Mouse (Mus musculus): ENCODE results near the gene Psmd7. TPM values are rescaled to one million over a fixed set of nuclear protein-coding genes. Genes with fewer than 3 reads are reported as not detected.
A peak's percentile ranks its signal among the peaks of the same experiment; 100 is the strongest.

Gene Psmd7
- polyA plus RNA-seq, 1 experiment from 2014 or later, result 395 TPM

DNA sequence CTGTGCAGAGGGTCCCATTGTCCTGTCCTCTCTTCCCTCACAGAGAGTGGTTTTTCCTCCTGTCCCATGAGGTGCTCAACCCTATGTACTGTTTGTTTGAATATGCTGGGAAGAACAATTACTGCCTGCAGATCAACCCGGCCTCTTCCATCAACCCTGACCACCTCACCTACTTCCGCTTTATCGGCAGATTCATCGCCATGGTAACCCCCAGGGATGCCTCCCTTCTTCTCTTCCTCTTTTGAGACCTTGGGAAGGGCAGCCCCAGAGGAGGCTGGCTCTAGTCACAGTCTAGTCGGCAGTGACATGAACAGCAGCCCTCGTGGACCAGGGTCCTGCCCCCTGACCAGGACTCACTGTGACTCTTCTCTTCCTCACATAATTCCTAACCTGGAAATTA lies 36.0 kb downstream of the Psmd7 start:
- Histone ChIP-seq H3K27me3 (no peaks in the 10 kb centered on the region), H3K36me3 (peaks cover 96% of the 10 kb centered on the region), H3K9ac (replicated peaks) (peak overlapping the region; percentile 80), H3K9me3 (no peaks in the 10 kb centered on the region), H3K4me1 (replicated peaks) (peaks cover 11% of the 10 kb centered on the region), H3K27ac (peak overlapping the region; percentile 98), H3K4me2 (peak overlapping the region; percentile 55), H3K4me3 (replicated peaks) (peak overlapping the region; percentile 49)
- no peak for ATAC-seq (ENCODE audit: insufficient number of reproducible peaks, insufficient read depth, low FRiP score, low TSS enrichment, low read depth)
- 87% methylated on average over 6 of the region's 6 CpGs for WGBS

DNA sequence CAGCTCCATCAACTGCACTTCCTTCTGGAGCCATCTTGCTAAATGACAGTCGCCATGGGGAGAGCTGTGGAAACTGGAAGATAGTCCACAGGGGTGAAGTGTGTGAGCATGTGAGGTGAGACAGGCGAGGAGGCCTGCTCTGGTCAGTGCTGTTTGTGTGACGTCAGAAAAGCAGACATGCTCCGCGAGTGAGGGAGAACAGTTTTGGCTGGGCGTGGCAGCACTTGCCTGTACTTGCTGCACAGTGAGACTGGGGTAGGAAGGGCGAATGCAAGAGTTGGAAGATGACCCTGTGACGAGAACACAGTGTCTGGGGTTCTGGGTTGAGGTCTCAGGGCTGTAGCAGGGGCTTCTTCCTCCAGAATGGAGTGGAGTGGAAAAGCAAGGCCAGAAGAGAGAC lies 41.4 kb downstream of the Psmd7 start:
- WGBS, result 73% methylated on average over 8 of the region's 8 CpGs
- Histone ChIP-seq H3K9ac (replicated peaks) (peak overlapping the region; percentile 80), H3K27me3 (no peaks in the 10 kb centered on the region), H3K4me3 (replicated peaks) (peak overlapping the region; percentile 49), H3K9me3 (no peaks in the 10 kb centered on the region), H3K27ac (peak overlapping the region; percentile 98), H3K36me3 (peaks cover 62% of the 10 kb centered on the region), H3K4me2 (peak overlapping the region; percentile 55), H3K4me1 (replicated peaks) (peaks cover 32% of the 10 kb centered on the region)
- no peak for ATAC-seq (ENCODE audit: insufficient number of reproducible peaks, insufficient read depth, low FRiP score, low TSS enrichment, low read depth)

DNA sequence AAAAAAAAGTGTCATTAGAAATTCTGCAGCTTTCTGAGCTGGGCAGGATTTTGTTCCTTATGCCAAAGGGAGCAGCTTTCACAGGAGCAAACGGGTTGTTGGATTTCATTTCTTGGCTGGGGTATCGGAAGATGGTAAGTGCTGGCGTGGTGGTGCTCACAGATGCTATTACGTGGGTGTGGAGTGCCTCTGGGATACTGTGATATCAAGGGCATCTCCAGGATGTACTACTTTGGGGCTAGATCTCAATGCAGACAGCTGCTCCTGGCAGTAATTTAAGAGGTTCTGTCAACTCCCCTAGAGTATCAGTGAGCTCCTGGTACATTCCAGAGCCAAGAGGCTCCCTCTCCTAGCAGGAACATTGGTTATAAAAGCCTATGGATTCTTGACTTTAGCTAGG lies 42.1 kb downstream of the Psmd7 start:
- no peak for ATAC-seq (ENCODE audit: insufficient number of reproducible peaks, insufficient read depth, low FRiP score, low TSS enrichment, low read depth)
- Histone ChIP-seq H3K9ac (replicated peaks) (peak overlapping the region; percentile 80), H3K27ac (peak overlapping the region; percentile 98), H3K27me3 (no peaks in the 10 kb centered on the region), H3K9me3 (no peaks in the 10 kb centered on the region), H3K4me2 (peak overlapping the region; percentile 55), H3K36me3 (peaks cover 61% of the 10 kb centered on the region), H3K4me3 (replicated peaks) (peak overlapping the region; percentile 49), H3K4me1 (replicated peaks) (peaks cover 32% of the 10 kb centered on the region)
- 92% methylated on average over 4 of the region's 4 CpGs for WGBS

DNA sequence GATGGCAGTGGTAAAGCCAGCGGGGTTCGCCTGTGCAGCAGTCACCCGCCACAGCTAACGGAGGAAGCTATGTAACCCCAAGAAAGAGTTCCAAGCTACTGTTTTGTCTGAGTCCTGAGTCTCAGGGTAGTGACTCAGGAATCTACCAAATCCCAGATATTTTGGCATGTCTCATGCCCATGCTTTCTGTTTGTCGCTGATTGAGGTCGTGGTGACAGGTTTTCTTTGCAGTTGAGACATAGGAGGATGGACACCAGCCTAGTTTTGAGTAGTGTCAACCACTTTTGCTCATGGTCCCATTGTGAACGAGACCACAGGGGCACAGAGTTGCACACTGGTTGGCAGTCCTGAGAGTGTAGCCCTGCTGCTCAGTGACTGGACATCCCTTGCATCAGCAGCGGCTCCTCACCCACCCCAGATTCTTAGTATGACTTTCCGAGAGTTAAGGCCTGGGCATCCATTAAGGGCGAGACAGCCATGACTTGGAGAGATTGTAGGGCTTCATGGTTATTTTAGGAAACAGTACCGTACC lies 42.6 kb downstream of the Psmd7 start:
- Histone ChIP-seq H3K4me1 (replicated peaks) (peaks cover 36% of the 10 kb centered on the region), H3K27me3 (no peaks in the 10 kb centered on the region), H3K27ac (peak overlapping the region; percentile 98), H3K4me2 (peak overlapping the region; percentile 55), H3K36me3 (peaks cover 61% of the 10 kb centered on the region), H3K9me3 (no peaks in the 10 kb centered on the region), H3K9ac (replicated peaks) (peak overlapping the region; percentile 80), H3K4me3 (replicated peaks) (peak overlapping the region; percentile 49)
- ATAC-seq (ENCODE audit: insufficient number of reproducible peaks, insufficient read depth, low FRiP score, low TSS enrichment, low read depth), result no peak
- 90% methylated on average over 11 of the region's 11 CpGs for WGBS

DNA sequence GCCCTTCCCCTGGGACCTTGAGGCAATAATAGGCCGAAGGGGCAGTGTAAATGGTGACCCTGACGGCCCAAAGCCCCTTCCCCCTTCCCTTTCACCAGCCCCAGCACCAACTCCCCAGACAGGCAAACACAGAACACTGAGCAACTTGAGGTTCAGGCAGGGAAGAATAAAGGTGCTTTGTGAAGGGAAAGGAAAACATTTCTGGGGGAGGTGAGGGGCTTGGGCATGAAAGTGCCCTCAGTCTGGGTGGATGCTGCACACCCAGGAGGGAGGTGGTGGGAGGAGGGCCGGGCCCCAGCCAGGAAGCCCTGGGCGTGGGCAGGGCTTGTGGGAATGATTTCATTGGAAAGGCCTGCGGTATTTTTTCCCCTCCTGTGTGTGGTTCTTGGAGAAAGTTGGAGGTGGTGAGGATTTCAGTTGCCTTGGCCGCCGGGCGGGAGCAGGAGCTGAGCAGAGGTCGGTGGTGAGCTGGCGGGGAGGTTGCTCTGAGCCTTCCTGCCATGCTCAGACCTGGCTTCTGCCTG lies 43.6 kb downstream of the Psmd7 start:
- no peaks in the 10 kb centered on the region for H3K27me3 ChIP-seq
- peak overlapping the region; percentile 49 for H3K4me3 ChIP-seq (replicated peaks)
- peak overlapping the region; percentile 80 for H3K9ac ChIP-seq (replicated peaks)
- peak overlapping the region; percentile 98 for H3K27ac ChIP-seq
- peaks cover 55% of the 10 kb centered on the region for H3K36me3 ChIP-seq
- peak; percentile 91 for ATAC-seq (ENCODE audit: insufficient number of reproducible peaks, insufficient read depth, low FRiP score, low TSS enrichment, low read depth)
- peaks cover 38% of the 10 kb centered on the region for H3K4me1 ChIP-seq (replicated peaks)
- WGBS, result 42% methylated on average over 10 of the region's 10 CpGs
- no peaks in the 10 kb centered on the region for H3K9me3 ChIP-seq
- H3K4me2 ChIP-seq, result peak overlapping the region; percentile 55

DNA sequence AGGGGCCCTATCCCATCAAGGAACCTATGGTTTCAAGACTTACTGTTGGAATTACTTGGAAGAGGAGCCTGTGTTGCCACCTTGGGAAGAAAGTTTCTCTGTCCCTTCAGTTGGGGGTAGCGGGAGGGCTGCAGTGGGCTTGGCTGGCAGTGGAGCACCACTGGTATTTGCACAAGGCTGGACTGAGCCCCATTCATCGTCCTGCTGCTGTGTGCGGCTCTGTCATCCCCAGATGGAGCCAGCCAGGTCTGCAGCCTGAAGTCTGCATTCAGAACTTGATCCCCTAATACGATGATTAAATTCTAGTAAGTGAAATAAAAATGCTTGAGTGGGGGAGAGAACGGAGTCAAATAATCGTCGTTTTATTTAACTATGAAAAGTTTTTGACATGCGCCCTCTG lies 44.1 kb downstream of the Psmd7 start:
- Histone ChIP-seq H3K4me2 (peak overlapping the region; percentile 29), H3K27ac (peak overlapping the region; percentile 98), H3K9me3 (no peaks in the 10 kb centered on the region), H3K36me3 (peaks cover 50% of the 10 kb centered on the region), H3K27me3 (no peaks in the 10 kb centered on the region), H3K4me3 (replicated peaks) (no peak overlapping the region), H3K4me1 (replicated peaks) (peaks cover 38% of the 10 kb centered on the region), H3K9ac (replicated peaks) (no peak overlapping the region)
- ATAC-seq (ENCODE audit: insufficient number of reproducible peaks, insufficient read depth, low FRiP score, low TSS enrichment, low read depth), result peak; percentile 77
- WGBS, result 67% methylated on average over 8 of the region's 8 CpGs

DNA sequence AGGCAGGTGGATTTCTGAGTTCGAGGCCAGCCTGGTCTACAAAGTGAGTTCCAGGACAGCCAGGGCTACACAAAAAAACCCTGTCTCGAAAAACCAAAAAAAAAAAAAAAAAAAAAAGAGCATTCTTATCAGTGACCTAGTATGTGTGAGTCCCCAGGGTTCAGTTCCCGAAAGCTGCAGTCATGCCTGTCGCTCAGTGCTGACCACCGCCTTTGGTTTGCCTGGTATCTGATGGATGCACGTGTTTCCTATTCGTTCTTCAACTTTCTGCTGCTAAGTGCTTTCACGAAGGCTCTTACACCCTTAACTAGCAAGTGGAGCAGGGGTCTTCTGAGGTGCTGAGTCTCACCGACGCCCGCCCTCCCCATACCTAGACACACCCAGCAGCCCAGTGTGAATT lies 44.5 kb downstream of the Psmd7 start:
- Histone ChIP-seq H3K4me2 (peak overlapping the region; percentile 29), H3K4me1 (replicated peaks) (peaks cover 38% of the 10 kb centered on the region), H3K27ac (peak overlapping the region; percentile 98), H3K36me3 (peaks cover 49% of the 10 kb centered on the region), H3K4me3 (replicated peaks) (no peak overlapping the region), H3K9ac (replicated peaks) (no peak overlapping the region), H3K27me3 (no peaks in the 10 kb centered on the region), H3K9me3 (no peaks in the 10 kb centered on the region)
- ATAC-seq (ENCODE audit: insufficient number of reproducible peaks, insufficient read depth, low FRiP score, low TSS enrichment, low read depth), result no peak
- WGBS, result 87% methylated on average over 10 of the region's 11 CpGs

DNA sequence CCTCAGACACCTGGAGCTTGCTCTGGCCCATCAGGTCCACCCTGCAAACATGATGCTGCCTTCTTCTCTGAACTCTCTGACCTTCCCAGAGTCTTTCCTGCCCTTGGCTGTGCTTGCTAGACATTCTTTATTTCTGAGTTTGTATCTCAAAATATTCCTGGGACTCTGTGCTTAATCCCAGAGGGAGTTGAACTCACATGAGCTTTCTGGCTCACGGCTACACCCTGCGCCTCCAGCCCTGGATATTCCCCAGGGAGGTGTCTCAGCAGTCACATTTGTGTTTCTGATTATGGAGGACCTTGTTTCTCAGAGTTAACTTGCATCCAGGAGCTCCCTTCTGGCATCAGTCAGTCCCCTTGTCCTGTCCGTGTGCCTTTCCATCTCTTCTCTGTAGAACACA lies 46.1 kb downstream of the Psmd7 start:
- ATAC-seq (ENCODE audit: insufficient number of reproducible peaks, insufficient read depth, low FRiP score, low TSS enrichment, low read depth), result no peak
- 95% methylated on average over 3 of the region's 3 CpGs for WGBS
- Histone ChIP-seq H3K4me3 (replicated peaks) (no peak overlapping the region), H3K27me3 (no peaks in the 10 kb centered on the region), H3K4me1 (replicated peaks) (peaks cover 32% of the 10 kb centered on the region), H3K4me2 (no peak overlapping the region), H3K36me3 (peaks cover 38% of the 10 kb centered on the region), H3K9me3 (no peaks in the 10 kb centered on the region), H3K9ac (replicated peaks) (no peak overlapping the region), H3K27ac (0 out of 2 replicates have a peak overlapping the region, but pooled peaks have one; percentile 98)

DNA sequence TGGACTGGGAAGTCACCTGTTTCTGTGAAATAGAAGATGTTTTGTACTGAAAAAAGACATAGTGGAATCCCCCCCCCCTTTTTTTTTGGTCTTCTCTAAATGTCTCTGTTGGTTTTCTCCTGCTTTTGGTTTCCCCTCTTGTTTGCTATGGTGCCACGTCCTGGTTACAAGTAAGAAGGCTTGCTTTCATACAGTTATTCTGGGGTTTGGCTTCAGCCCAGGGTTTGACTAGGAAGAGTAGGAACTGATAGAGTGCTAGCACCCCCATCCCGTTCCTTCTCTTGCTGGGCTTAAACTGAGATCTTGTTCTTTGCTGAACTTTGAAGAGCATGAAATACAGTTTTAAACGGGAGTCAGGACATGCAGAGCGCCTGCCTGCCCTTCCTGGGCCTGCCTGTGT lies 46.9 kb downstream of the Psmd7 start:
- Histone ChIP-seq H3K36me3 (peaks cover 30% of the 10 kb centered on the region), H3K9me3 (no peaks in the 10 kb centered on the region), H3K4me1 (replicated peaks) (peaks cover 25% of the 10 kb centered on the region), H3K27me3 (no peaks in the 10 kb centered on the region), H3K27ac (no peak overlapping the region), H3K9ac (replicated peaks) (no peak overlapping the region), H3K4me3 (replicated peaks) (no peak overlapping the region), H3K4me2 (no peak overlapping the region)
- no peak for ATAC-seq (ENCODE audit: insufficient number of reproducible peaks, insufficient read depth, low FRiP score, low TSS enrichment, low read depth)
- 84% methylated on average over 4 of the region's 4 CpGs for WGBS

DNA sequence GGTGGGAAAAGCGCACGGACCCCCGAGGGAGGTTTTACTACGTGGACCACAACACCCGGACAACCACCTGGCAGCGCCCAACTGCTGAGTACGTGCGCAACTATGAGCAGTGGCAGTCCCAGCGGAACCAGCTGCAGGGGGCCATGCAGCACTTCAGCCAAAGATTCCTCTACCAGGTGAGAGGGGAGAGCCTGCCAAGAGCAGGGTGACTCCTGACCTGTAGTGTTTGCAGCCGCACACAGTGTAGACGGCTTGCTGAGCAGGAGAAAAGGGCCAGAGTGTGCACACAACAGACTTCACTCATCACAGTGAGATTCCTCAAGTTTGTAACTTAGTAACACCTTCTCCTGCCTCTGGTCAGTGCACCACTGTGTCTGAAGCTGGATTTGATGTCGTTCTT lies 47.6 kb downstream of the Psmd7 start:
- WGBS, result 92% methylated on average over 12 of the region's 12 CpGs

DNA sequence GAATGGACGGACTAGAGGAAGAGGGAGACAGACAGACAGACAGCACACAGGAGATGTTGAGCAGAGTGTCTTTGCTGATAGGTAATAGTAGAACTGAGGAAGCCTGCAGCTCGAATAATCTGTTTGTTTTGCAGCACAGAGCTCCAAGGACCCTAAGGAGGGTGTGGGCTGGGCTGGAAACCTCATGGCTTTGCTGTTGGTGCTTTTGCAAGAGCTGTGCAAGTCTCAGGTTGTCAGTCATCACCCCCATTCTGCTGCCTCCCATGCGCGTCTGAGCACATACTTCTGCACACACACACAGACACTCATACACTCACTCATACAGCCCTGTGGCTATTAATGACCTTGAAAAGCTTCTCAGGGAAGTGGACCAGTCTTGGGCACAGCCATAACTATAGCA lies 50.8 kb downstream of the Psmd7 start:
- H3K27me3 ChIP-seq, result no peaks in the 10 kb centered on the region
- ATAC-seq (ENCODE audit: insufficient number of reproducible peaks, insufficient read depth, low FRiP score, low TSS enrichment, low read depth), result no peak
- no peak overlapping the region for H3K9ac ChIP-seq (replicated peaks)
- WGBS, result 91% methylated on average over 4 of the region's 4 CpGs
- H3K36me3 ChIP-seq, result peaks cover 46% of the 10 kb centered on the region
- no peak overlapping the region for H3K4me3 ChIP-seq (replicated peaks)
- peak overlapping the region; percentile 41; the same call in 1 of the 2 replicates for H3K27ac ChIP-seq
- peaks cover 12% of the 10 kb centered on the region; the same call in 1 of the 2 replicates for H3K4me1 ChIP-seq (replicated peaks)
- no peak overlapping the region for H3K4me2 ChIP-seq
- no peaks in the 10 kb centered on the region for H3K9me3 ChIP-seq

More for the DNA sequence above, 47.6 kb downstream of the Psmd7 start:
- H3K36me3 ChIP-seq, result peaks cover 30% of the 10 kb centered on the region
- H3K9me3 ChIP-seq, result no peaks in the 10 kb centered on the region
- H3K9ac ChIP-seq (replicated peaks), result no peak overlapping the region
- H3K4me1 ChIP-seq (replicated peaks), result peaks cover 25% of the 10 kb centered on the region
- no peaks in the 10 kb centered on the region for H3K27me3 ChIP-seq
- H3K4me2 ChIP-seq, result no peak overlapping the region
- no peak overlapping the region for H3K4me3 ChIP-seq (replicated peaks)
- no peak for ATAC-seq (ENCODE audit: insufficient number of reproducible peaks, insufficient read depth, low FRiP score, low TSS enrichment, low read depth)
- H3K27ac ChIP-seq, result 0 out of 2 replicates have a peak overlapping the region, but pooled peaks have one; percentile 56

Measured in limb, embryonic 12.5 days (tissue).